Mouse (Mus musculus) small intestine, adult 2 months (tissue): ENCODE measurements at regions not wholly inside any gene's neighbourhood (a gene's known extent, or its start where the extent isn't known, plus 50 kb on each side); places are given as distances from the start of the nearest gene placed in this dataset.

Source experiments
- CTCF ChIP-seq: fragments of 200-500 bp; IDR thresholded peaks from 2 replicates; pipeline ENCODE4 v1.5.1; 2012; ENCODE audit warnings: low read depth, mild to moderate bottlenecking, control low read depth, inconsistent platforms, low read length, moderate library complexity, mixed read lengths; ENCODE audit not compliant: insufficient replicate concordance, insufficient read length; ENCODE audit errors: extremely low read depth
- POLR2A ChIP-seq: fragments of 200-500 bp; IDR thresholded peaks from 2 replicates; pipeline ENCODE4 v1.6.1; 2012; ENCODE audit warnings: low read depth, mild to moderate bottlenecking, control low read depth, inconsistent platforms, low read length, moderate library complexity

GRCm38 (mm10) chr4:34449582-34449981 lies 101.2 kb upstream of the Akirin2 start:
- no peak for TF ChIP-seq POLR2A
- TF ChIP-seq CTCF, result no peak
